8 mouse cellular contexts compared by ENCODE assay signal in genomic region chr3:36531979-36532542, GRCm38 (mm10). TPM values are rescaled to one million over a fixed set of nuclear protein-coding genes. Genes with fewer than 3 reads are reported as not detected.
DNase-seq lines count a peak whose midpoint lies in the region; ATAC-seq and TF ChIP-seq lines count a peak whose summit lies in the region.

No protein-coding gene starts in this region.

- peak overlapping the region; percentile 58 for H3K4me2 ChIP-seq in kidney, embryonic 16.5 days (replicated peaks; ENCODE audit: low read depth, low read length)
- peak overlapping the region; percentile 65 for H3K4me2 ChIP-seq in intestine, embryonic 14.5 days (ENCODE audit: low read length)
- H3K4me2 ChIP-seq in midbrain, postnatal 0 days (ENCODE audit: low read depth, low read length, poor library complexity, severe bottlenecking) = peak overlapping the region; percentile 32

- peak overlapping the region; percentile 56 for H3K9ac ChIP-seq in kidney, embryonic 16.5 days (replicated peaks; ENCODE audit: low read length)
- peak overlapping the region; percentile 27; the same call in 1 of the 2 replicates for H3K9ac ChIP-seq in intestine, embryonic 14.5 days (ENCODE audit: low read length)
- no peak overlapping the region for H3K9ac ChIP-seq in midbrain, postnatal 0 days (replicated peaks; ENCODE audit: low read length, poor library complexity, severe bottlenecking)

- no peak for DNase-seq in kidney, adult 11 months
- DNase-seq in embryo, embryonic 9.5 days (ENCODE audit: extremely low spot score) = peak; percentile 42
- DNase-seq in intestine, embryonic 14.5 days (ENCODE audit: low spot score) = peak; percentile 70
- DNase-seq in midbrain, postnatal 0 days (ENCODE audit: low spot score) = no peak
- no peak for DNase-seq in T-cell, adult 2 months (ENCODE audit: low spot score)
- no peak for DNase-seq in urinary bladder, postnatal 14 days (ENCODE audit: low spot score)
- DNase-seq in left cerebral cortex, adult 9 months (ENCODE audit: low spot score in 2 of 2) = no peak

- H3K4me1 ChIP-seq in kidney, embryonic 16.5 days (ENCODE audit: insufficient read depth, low read length) = peaks cover 5% of the 10 kb centered on the region; the same call in 1 of the 2 replicates
- H3K4me1 ChIP-seq in intestine, embryonic 14.5 days (replicated peaks; ENCODE audit: control insufficient read depth, insufficient read depth, low read length) = peaks cover 8% of the 10 kb centered on the region
- H3K4me1 ChIP-seq in midbrain, postnatal 0 days (ENCODE audit: insufficient read depth, low read length) = no peaks in the 10 kb centered on the region

- H3K27me3 ChIP-seq in kidney, embryonic 16.5 days (ENCODE audit: insufficient read depth, low read length) = peaks cover 12% of the 10 kb centered on the region; the same call in 1 of the 2 replicates
- no peaks in the 10 kb centered on the region for H3K27me3 ChIP-seq in intestine, embryonic 14.5 days (replicated peaks; ENCODE audit: control insufficient read depth, insufficient read depth, low read length)
- H3K27me3 ChIP-seq in midbrain, postnatal 0 days (ENCODE audit: insufficient read depth, low read length) = no peaks in the 10 kb centered on the region

- ATAC-seq in kidney, embryonic 16.5 days (ENCODE audit: low FRiP score, low TSS enrichment) = no peak
- ATAC-seq in intestine, embryonic 14.5 days (replicated peaks; ENCODE audit: low FRiP score, low TSS enrichment, low read depth) = no peak
- no peak for ATAC-seq in midbrain, postnatal 0 days (ENCODE audit: low FRiP score)

- H3K27ac ChIP-seq in kidney, embryonic 16.5 days (ENCODE audit: low read length) = no peak overlapping the region
- no peak overlapping the region for H3K27ac ChIP-seq in intestine, embryonic 14.5 days (ENCODE audit: low read depth)
- H3K27ac ChIP-seq in midbrain, postnatal 0 days (ENCODE audit: low read depth, low read length) = no peak overlapping the region

- TF ChIP-seq CTCF in midbrain, postnatal 0 days (IDR thresholded peaks at IDR 0.05) = no peak

- H3K36me3 ChIP-seq in kidney, embryonic 16.5 days (ENCODE audit: insufficient read depth, low read length) = no peaks in the 10 kb centered on the region
- no peaks in the 10 kb centered on the region for H3K36me3 ChIP-seq in intestine, embryonic 14.5 days (ENCODE audit: control insufficient read depth, insufficient read depth, low read length)
- H3K36me3 ChIP-seq in midbrain, postnatal 0 days (ENCODE audit: insufficient read depth, low read length) = no peaks in the 10 kb centered on the region

- peak overlapping the region; percentile 45 for H3K4me3 ChIP-seq in kidney, embryonic 16.5 days (ENCODE audit: low read length)
- H3K4me3 ChIP-seq in intestine, embryonic 14.5 days (ENCODE audit: low read depth, low read length) = peak overlapping the region; percentile 32
- peak overlapping the region; percentile 12; the same call in 1 of the 2 replicates for H3K4me3 ChIP-seq in midbrain, postnatal 0 days (ENCODE audit: low read depth, low read length)

- H3K9me3 ChIP-seq in kidney, embryonic 16.5 days (ENCODE audit: low read length) = no peaks in the 10 kb centered on the region
- no peaks in the 10 kb centered on the region for H3K9me3 ChIP-seq in intestine, embryonic 14.5 days (ENCODE audit: control insufficient read depth, low read length)
- H3K9me3 ChIP-seq in midbrain, postnatal 0 days (ENCODE audit: low read length) = no peaks in the 10 kb centered on the region

- 6% methylated on average over 18 of the region's 18 CpGs for WGBS in kidney, embryonic 16.5 days
- WGBS in intestine, embryonic 14.5 days = 3% methylated on average over 18 of the region's 18 CpGs
- WGBS in midbrain, postnatal 0 days = 29% methylated on average over 18 of the region's 18 CpGs

RNA-seq across cellular contexts. Expression of gene Gm11549, which starts 10.4 kb away (rescaled TPM):
- polyA plus RNA-seq in kidney, embryonic 16.5 days (2015; fragmentation: Nextera tagmentation; extraction: Ambion mirVana) = not detected in 2 replicates
- 0.16 and 0.20 TPM in 2 replicates for polyA plus RNA-seq in intestine, embryonic 14.5 days (2014; fragmentation: Nextera tagmentation; extraction: Ambion mirVana)
- 0.22 and 0.42 TPM in 2 replicates for total RNA-seq in midbrain, postnatal 0 days (2014; rRNA removed)
- polyA plus RNA-seq in midbrain, postnatal 0 days (2015; fragmentation: Nextera tagmentation; extraction: Ambion mirVana) = 0.28 and 0.31 TPM in 2 replicates

RNA-seq across cellular contexts. Expression of gene Exosc9, which starts 20.3 kb away (rescaled TPM):
- polyA plus RNA-seq in kidney, embryonic 16.5 days (2015; fragmentation: Nextera tagmentation; extraction: Ambion mirVana) = 67.8 and 71.7 TPM in 2 replicates
- 60.7 and 62.1 TPM in 2 replicates for polyA plus RNA-seq in intestine, embryonic 14.5 days (2014; fragmentation: Nextera tagmentation; extraction: Ambion mirVana)
- total RNA-seq in midbrain, postnatal 0 days (2014; rRNA removed) = 42.5 and 53.9 TPM in 2 replicates
- polyA plus RNA-seq in midbrain, postnatal 0 days (2015; fragmentation: Nextera tagmentation; extraction: Ambion mirVana) = 68.2 and 70.9 TPM in 2 replicates

RNA-seq across cellular contexts. Expression of gene Ccna2, which starts 39.9 kb away (rescaled TPM):
- 182 and 194 TPM in 2 replicates for polyA plus RNA-seq in kidney, embryonic 16.5 days (2015; fragmentation: Nextera tagmentation; extraction: Ambion mirVana)
- 210 and 219 TPM in 2 replicates for polyA plus RNA-seq in intestine, embryonic 14.5 days (2014; fragmentation: Nextera tagmentation; extraction: Ambion mirVana)
- total RNA-seq in midbrain, postnatal 0 days (2014; rRNA removed) = 15.0 and 16.9 TPM in 2 replicates
- polyA plus RNA-seq in midbrain, postnatal 0 days (2015; fragmentation: Nextera tagmentation; extraction: Ambion mirVana) = 10.5 and 10.7 TPM in 2 replicates

RNA-seq across cellular contexts. Expression of gene 1810062G17Rik, which starts 56.3 kb away (rescaled TPM):
- 1.4 and 1.9 TPM in 2 replicates for polyA plus RNA-seq in kidney, embryonic 16.5 days (2015; fragmentation: Nextera tagmentation; extraction: Ambion mirVana)
- 1.7 and 1.9 TPM in 2 replicates for polyA plus RNA-seq in intestine, embryonic 14.5 days (2014; fragmentation: Nextera tagmentation; extraction: Ambion mirVana)
- total RNA-seq in midbrain, postnatal 0 days (2014; rRNA removed) = not detected in 2 replicates
- 0.23 and 0.44 TPM in 2 replicates for polyA plus RNA-seq in midbrain, postnatal 0 days (2015; fragmentation: Nextera tagmentation; extraction: Ambion mirVana)

RNA-seq across cellular contexts. Expression of gene Anxa5, which starts 56.4 kb away (rescaled TPM):
- 368 and 434 TPM in 2 replicates for polyA plus RNA-seq in kidney, embryonic 16.5 days (2015; fragmentation: Nextera tagmentation; extraction: Ambion mirVana)
- 240 and 277 TPM in 2 replicates for polyA plus RNA-seq in intestine, embryonic 14.5 days (2014; fragmentation: Nextera tagmentation; extraction: Ambion mirVana)
- total RNA-seq in midbrain, postnatal 0 days (2014; rRNA removed) = 27.9 and 28.2 TPM in 2 replicates
- 43.1 and 48.4 TPM in 2 replicates for polyA plus RNA-seq in midbrain, postnatal 0 days (2015; fragmentation: Nextera tagmentation; extraction: Ambion mirVana)

Comparison
In these comparisons a context has a peak if more than half of its experiments do, and no peak if none do; other contexts are left out.
1. DNase-seq: peak in embryo, embryonic 9.5 days (single experiment) and intestine, embryonic 14.5 days (single experiment); none in kidney, adult 11 months (single experiment), midbrain, postnatal 0 days (single experiment), T-cell, adult 2 months (single experiment), urinary bladder, postnatal 14 days (single experiment) and left cerebral cortex, adult 9 months (0 of 2).
2. RNA of gene Ccna2, which starts 39.9 kb away (polyA plus RNA-seq): 210 to 219 TPM in intestine, embryonic 14.5 days and 182 to 194 TPM in kidney, embryonic 16.5 days; 10.5 to 10.7 TPM in midbrain, postnatal 0 days; every median in the first group is over 10 times any median in the second.
3. Peak in every context shown above with its lines, with median percentiles within 50 percentile points of each other: H3K4me2 ChIP-seq and H3K4me3 ChIP-seq.